Mouse (Mus musculus) Patski (cell line): Measurements from ENCODE around the gene Agtrap. TPM values are rescaled to one million over a fixed set of nuclear protein-coding genes. Genes with fewer than 3 reads are reported as not detected.

Source experiments
- ATAC-seq: fragments of 100-300 bp; one replicate; pipeline ENCODE4 v1.8.0; 2021
- CTCF ChIA-PET: fragments of 350-600 bp; sonication (Branson Sonifier 250); formaldehyde crosslinking; loops from one replicate; lab custom pipeline; 2022; ENCODE audit warnings: inconsistent platforms; lab: Charles Lee
- POLR2A ChIA-PET: fragments of 350-600 bp; sonication (Branson Sonifier 250); formaldehyde crosslinking; loops from one replicate; lab custom pipeline; 2022; ENCODE audit warnings: antibody characterized with exemption, inconsistent platforms; lab: Charles Lee
- DNase-seq: peaks from one replicate; pipeline ENCODE4 v3.0.0-alpha.2; 2011; ENCODE audit warnings: low read depth, low spot score
- H3K27me3 ChIP-seq: fragments of 371-371 bp; one replicate; pipeline ENCODE4 v1.5.1; 2021
- CTCF ChIP-seq: fragments of 100-300 bp; IDR thresholded peaks from one replicate; pipeline ENCODE4 v1.5.1; 2021
- in situ Hi-C: fragments of 300-500 bp; cut with MboI; formaldehyde crosslinking; loops from 3 replicates; pipeline ENCODE4 v1.11.1; 2018; ENCODE audit warnings: low pct_unique_long_range_greater_than_20kb, mixed read lengths
- polyA plus RNA-seq: library from polyadenylated mRNA; unstranded; gene quantifications from one replicate; pipeline ENCODE4 v1.2.3, GENCODE M21; 2021

The Agtrap gene
- polyA plus RNA-seq, 1 experiment from 2014 or later, result 23.8 TPM

DNA sequence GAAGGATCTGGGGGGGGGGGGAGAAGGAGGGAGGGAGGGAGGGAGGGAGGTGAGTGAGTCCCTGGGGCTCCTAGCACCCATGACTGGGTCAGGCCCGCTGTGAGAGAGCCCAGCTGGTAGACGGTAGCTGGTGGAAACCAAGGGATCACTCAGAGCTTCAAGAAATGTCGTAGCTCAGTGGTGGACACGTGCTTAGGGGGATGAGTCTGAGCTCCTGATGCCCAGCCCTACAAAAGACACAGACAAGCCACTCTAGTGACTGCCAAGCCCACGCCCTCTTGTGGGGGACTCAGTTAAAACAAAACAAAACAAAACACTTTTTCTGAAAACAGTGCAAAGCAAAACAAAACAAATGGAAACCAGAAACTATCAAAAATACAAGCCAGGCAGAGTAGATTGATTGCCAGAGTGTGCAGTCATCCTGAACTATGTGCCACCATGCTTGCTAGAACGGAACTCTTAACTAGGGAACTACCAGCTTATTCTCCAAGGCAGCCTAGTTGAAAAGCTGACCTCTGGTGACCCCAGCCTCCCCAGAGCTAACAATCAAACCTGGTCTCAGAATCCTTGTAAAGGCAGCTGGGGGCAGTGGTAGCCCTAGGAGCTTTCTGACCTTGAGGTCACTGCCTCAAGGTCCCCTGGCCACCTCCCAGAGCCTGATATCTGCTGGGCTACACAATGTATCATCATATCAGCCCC lies 22.0 kb downstream of the Agtrap start:
- CTCF ChIA-PET, result interaction anchor here (1.0 to 2.1 kb wide), 11 partner anchors 9 to 96 kb away, joined by 3 to 9 read pairs (median 4); partner anchors contain the start of genes Agtrap and Clcn6
- in situ Hi-C loops, result no loop called here
- TF ChIP-seq CTCF, result no peak
- POLR2A ChIA-PET, result no interaction called here
- ATAC-seq (peak; percentile 60), DNase-seq (peak; percentile 30)
- H3K27me3 ChIP-seq, result no peaks in the 10 kb centered on the region

DNA sequence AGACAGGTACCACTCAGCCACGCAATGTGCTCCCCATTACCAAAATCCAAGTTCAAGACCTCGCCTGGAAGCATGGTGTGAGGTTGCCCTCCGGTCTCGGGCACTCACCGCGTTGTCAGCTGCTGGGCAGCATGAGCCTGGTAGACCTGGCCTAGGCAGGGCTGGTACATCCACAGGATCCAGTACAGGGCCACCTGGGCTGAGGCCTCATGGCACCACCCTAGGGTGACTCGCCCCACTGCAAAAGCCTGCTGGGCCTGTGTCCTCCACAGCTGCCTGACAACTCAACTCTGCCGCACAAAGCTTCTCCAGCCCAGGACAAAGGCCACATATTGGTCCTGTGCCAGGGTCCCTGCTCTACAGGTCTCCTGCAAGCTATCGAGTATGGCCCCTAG lies 26.7 kb downstream of the Agtrap start:
- H3K27me3 ChIP-seq, result no peaks in the 10 kb centered on the region
- CTCF ChIA-PET, result interaction anchor here (1.0 to 1.8 kb wide), 3 partner anchors 8 to 98 kb away, joined by 3 to 4 read pairs (median 3); no protein-coding TSS in a partner anchor

GRCm38 (mm10) chr4:148060120-148061085 lies 27.4 kb downstream of the Agtrap start:
- ChIA-PET CTCF (interaction anchor here (0.9 to 2.1 kb wide), 7 partner anchors 9 to 97 kb away, joined by 3 to 6 read pairs (median 4); no protein-coding TSS in a partner anchor), POLR2A (no interaction called here)
- ATAC-seq, result no peak
- no peaks in the 10 kb centered on the region for H3K27me3 ChIP-seq
- no peak for TF ChIP-seq CTCF
- in situ Hi-C loops, result no loop called here
- DNase-seq, result no peak

More for the DNA sequence above, 26.7 kb downstream of the Agtrap start:
- DNase-seq (no peak), ATAC-seq (no peak)
- no peak for TF ChIP-seq CTCF
- POLR2A ChIA-PET, result no interaction called here
- in situ Hi-C loops, result no loop called here

- in situ Hi-C loops, result no loop called here
- ChIA-PET CTCF (interaction anchor here (0.9 to 2.1 kb wide), 4 partner anchors 8 to 17 kb away, joined by 4 to 6 read pairs (median 5); no protein-coding TSS in a partner anchor), POLR2A (interaction anchor here (1.0 kb wide), 1 partner anchor 19 kb away, joined by 3 read pairs; no protein-coding TSS in a partner anchor)
- ATAC-seq (no peak), DNase-seq (no peak)
- no peak for TF ChIP-seq CTCF
- no peaks in the 10 kb centered on the region for H3K27me3 ChIP-seq
Observed at GRCm38 (mm10) chr4:148058993-148059392, 28.8 kb downstream of the Agtrap start.

DNA sequence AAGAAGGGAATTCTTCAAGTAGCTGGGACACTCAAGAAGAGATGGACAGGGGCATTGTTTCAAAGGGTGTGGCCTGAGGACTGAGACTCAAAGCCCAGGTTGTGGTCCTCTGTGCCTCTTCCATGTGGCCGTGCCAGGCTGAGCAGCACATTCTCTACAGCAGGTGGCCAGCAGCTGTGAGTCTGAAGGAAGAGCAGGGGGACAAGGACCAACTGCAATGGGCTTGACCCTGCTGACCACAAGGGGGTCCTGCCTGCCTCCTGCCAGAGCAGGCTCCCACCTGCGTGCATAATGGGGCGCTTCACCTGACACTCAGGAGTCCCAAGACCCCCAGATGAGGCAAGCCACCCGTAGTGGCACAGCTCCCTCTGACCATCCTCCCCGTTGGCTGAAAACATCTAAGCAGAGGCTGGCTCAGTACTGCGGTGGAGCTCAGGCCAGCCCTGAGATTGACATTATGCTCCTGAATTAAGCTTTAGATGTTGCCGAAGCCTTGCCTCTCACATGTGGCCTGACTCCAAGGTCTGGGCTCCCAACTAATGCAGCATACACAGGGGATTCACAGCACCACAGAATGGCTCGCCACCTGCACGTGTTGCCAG lies 29.5 kb downstream of the Agtrap start:
- DNase-seq (no peak), ATAC-seq (no peak)
- POLR2A ChIA-PET, result interaction anchor here (1.0 kb wide), 1 partner anchor 19 kb away, joined by 3 read pairs; no protein-coding TSS in a partner anchor
- H3K27me3 ChIP-seq, result no peaks in the 10 kb centered on the region
- in situ Hi-C loops, result no loop called here
- CTCF ChIA-PET, result interaction anchor here (2.1 kb wide), 1 partner anchor 13 kb away, joined by 5 read pairs; no protein-coding TSS in a partner anchor
- TF ChIP-seq CTCF, result no peak

DNA sequence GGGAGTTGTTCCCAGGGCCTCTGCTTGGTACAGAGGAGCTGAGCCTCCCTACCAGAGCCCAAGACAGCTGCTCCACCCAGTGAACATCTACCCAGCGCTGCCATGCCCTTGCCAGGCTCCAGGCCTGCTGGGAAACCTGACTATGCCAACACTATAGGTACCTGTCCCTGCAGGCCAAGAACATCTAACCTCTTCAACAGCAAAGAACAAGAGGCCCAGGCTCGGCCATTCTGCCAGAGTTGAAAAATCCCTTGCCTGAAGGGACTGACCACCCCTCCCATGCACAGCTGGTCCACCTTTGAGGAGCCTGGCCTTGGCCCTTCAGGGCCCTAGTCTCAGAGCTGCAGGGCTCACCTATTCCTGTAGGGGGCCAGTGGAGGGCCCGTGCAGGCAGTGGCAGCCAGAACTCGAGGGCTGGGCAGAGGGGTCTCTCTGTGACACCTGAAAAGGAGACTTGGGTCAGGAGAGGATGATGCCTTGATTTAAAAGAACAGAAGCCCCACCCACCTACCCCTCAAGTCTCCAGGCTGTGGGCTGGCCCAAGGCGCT lies 30.1 kb downstream of the Agtrap start:
- CTCF ChIA-PET, result interaction anchor here (1.9 to 2.1 kb wide), 2 partner anchors 8 to 13 kb away, joined by 5 read pairs; no protein-coding TSS in a partner anchor
- TF ChIP-seq CTCF, result no peak
- no peaks in the 10 kb centered on the region for H3K27me3 ChIP-seq
- DNase-seq, result no peak
- no peak for ATAC-seq
- in situ Hi-C loops, result no loop called here
- POLR2A ChIA-PET, result no interaction called here

- in situ Hi-C loops, result no loop called here
- H3K27me3 ChIP-seq, result no peaks in the 10 kb centered on the region
- DNase-seq (no peak), ATAC-seq (no peak)
- no peak for TF ChIP-seq CTCF
- ChIA-PET CTCF (interaction anchor here (1.9 kb wide), 1 partner anchor 9 kb away, joined by 5 read pairs; no protein-coding TSS in a partner anchor), POLR2A (no interaction called here)
Observed at GRCm38 (mm10) chr4:148056801-148057200, 31.0 kb downstream of the Agtrap start.

DNA sequence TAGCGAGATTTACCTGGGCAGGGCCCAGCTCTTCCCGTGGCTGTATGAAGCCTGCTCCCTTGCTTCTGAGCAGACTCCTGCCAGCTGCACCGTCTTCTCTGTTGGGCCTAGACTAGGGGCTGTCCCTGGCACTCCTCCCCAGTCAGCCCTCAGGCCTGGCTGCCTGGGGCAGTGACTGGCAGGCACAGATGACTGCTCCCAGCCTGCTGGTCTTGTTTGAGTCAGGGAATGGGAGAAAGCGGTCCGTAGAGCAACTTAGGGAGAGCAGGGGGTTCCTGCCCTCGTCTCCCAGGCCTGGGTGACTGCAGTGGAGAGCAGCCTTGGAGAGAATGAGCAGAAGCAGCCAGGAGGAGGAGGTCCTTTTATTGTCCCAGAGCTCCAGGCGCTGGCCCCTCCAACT lies 31.6 kb downstream of the Agtrap start:
- in situ Hi-C loops, result no loop called here
- ATAC-seq (no peak), DNase-seq (no peak)
- CTCF ChIA-PET, result interaction anchor here (1.9 kb wide), 1 partner anchor 10 kb away, joined by 5 read pairs; no protein-coding TSS in a partner anchor
- H3K27me3 ChIP-seq, result no peaks in the 10 kb centered on the region
- no peak for TF ChIP-seq CTCF
- POLR2A ChIA-PET, result no interaction called here

GRCm38 (mm10) chr4:148054961-148055695 lies 32.7 kb downstream of the Agtrap start:
- in situ Hi-C loops, result no loop called here
- CTCF ChIA-PET, result interaction anchor here (1.5 kb wide), 1 partner anchor 8 kb away, joined by 3 read pairs; no protein-coding TSS in a partner anchor
- POLR2A ChIA-PET, result no interaction called here
- TF ChIP-seq CTCF, result no peak
- ATAC-seq (no peak), DNase-seq (no peak)
- no peaks in the 10 kb centered on the region for H3K27me3 ChIP-seq
